Mouse (Mus musculus): ENCODE results near the gene Fbxo36. TPM values are rescaled to one million over a fixed set of nuclear protein-coding genes. Genes with fewer than 3 reads are reported as not detected.

The Fbxo36 gene
- polyA plus RNA-seq, 1 experiment from 2014 or later: 20.0 TPM

DNA sequence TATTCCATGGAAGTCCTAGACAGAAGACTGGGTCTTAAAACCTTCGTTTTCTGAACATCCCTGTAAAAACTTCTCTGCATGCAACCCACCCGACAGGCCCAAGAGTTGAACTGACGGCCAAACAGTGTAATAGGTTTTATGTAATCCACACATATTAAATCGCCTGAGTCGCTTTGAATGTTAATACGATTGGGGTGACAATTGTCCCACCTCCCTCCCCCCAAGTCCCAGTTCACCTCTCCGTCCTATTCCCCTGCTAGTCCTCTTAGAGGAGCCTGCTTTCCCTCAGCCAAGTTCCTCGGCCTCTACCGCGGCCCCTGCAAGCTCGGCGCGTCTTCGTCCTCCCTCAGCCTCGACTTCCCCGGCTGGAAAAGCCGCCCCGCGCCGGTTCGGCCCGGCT, 1.5 kb upstream of the Fbxo36 start:
- peak overlapping the region; percentile 98 for H3K9ac ChIP-seq (ENCODE audit: low read depth, low read length)
- peak; percentile 5 for ATAC-seq (ENCODE audit: low read depth)
- peak overlapping the region; percentile 68 for H3K4me2 ChIP-seq (ENCODE audit: low read depth, low read length)

DNA sequence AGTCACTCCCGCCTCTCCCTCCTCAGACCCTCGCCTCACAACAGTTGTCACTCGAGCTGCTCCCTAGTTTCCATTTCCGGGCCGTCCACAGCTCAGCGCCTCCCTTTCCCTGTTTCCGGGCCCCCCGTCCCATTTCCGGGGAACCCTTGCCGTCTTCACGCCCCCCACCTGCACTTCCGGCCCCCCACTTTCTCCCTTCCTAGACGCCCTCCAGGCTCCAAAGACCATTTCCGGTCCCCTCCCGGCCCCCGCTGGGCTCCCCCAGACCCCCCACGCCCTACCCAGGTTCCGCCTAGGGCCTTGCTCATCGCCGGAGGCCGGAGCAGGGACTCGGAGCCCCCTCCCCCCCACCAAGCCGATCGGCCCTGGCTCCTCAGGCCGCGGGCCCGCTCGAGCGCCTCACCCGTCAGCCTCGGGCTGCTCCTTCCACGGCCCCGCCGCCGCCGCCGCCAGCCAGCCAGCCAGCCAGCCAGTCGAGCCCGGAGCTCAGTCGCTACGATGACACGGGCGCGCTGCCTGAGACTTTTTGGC, 955 bp upstream of the Fbxo36 start:
- peak; percentile 60 for ATAC-seq (ENCODE audit: low read depth)
- Histone ChIP-seq H3K36me3 (ENCODE audit: control insufficient read depth, insufficient read depth, low read length) (peaks cover 7% of the 10 kb centered on the region), H3K4me1 (ENCODE audit: control insufficient read depth, insufficient read depth, low read length) (peaks cover 4% of the 10 kb centered on the region; the same call in 1 of the 2 replicates), H3K9ac (ENCODE audit: low read depth, low read length) (peak overlapping the region; percentile 98), H3K27ac (replicated peaks; ENCODE audit: low read depth, low read length) (peak overlapping the region; percentile 99), H3K4me2 (ENCODE audit: low read depth, low read length) (peak overlapping the region; percentile 68), H3K9me3 (ENCODE audit: control insufficient read depth, low read length) (no peaks in the 10 kb centered on the region), H3K4me3 (ENCODE audit: low read depth, low read length) (peak overlapping the region; percentile 96), H3K27me3 (replicated peaks; ENCODE audit: control insufficient read depth, insufficient read depth, low read length) (no peaks in the 10 kb centered on the region)
- WGBS: 0% methylated on average over 21 of the region's 44 CpGs
- DNase-seq (ENCODE audit: low spot score): peak; percentile 80

More for the DNA sequence above, 1.5 kb upstream of the Fbxo36 start:
- Histone ChIP-seq H3K27me3 (replicated peaks; ENCODE audit: control insufficient read depth, insufficient read depth, low read length) (no peaks in the 10 kb centered on the region), H3K4me3 (ENCODE audit: low read depth, low read length) (peak overlapping the region; percentile 96), H3K9me3 (ENCODE audit: control insufficient read depth, low read length) (no peaks in the 10 kb centered on the region), H3K27ac (replicated peaks; ENCODE audit: low read depth, low read length) (peak overlapping the region; percentile 99), H3K36me3 (ENCODE audit: control insufficient read depth, insufficient read depth, low read length) (peaks cover 13% of the 10 kb centered on the region), H3K4me1 (ENCODE audit: control insufficient read depth, insufficient read depth, low read length) (peaks cover 4% of the 10 kb centered on the region; the same call in 1 of the 2 replicates)
- WGBS: under 1% methylated on average over 22 of the region's 22 CpGs
- no peak for DNase-seq (ENCODE audit: low spot score)

GRCm38 (mm10) chr1:84840018-84840664, 500 bp downstream of the Fbxo36 start, which contains the start of gene Trip12:
Gene Trip12, minus strand, starts transcription at chr1:84840516.
- Histone ChIP-seq H3K9me3 (ENCODE audit: control insufficient read depth, low read length) (no peaks in the 10 kb centered on the region), H3K27me3 (replicated peaks; ENCODE audit: control insufficient read depth, insufficient read depth, low read length) (no peaks in the 10 kb centered on the region), H3K9ac (ENCODE audit: low read depth, low read length) (peak within 1 kb of the TSS; percentile 98), H3K4me2 (ENCODE audit: low read depth, low read length) (peak within 1 kb of the TSS; percentile 68), H3K36me3 (ENCODE audit: control insufficient read depth, insufficient read depth, low read length) (peaks cover 3% of the 10 kb centered on the region; the same call in 1 of the 2 replicates), H3K27ac (replicated peaks; ENCODE audit: low read depth, low read length) (peak within 1 kb of the TSS; percentile 99), H3K4me1 (ENCODE audit: control insufficient read depth, insufficient read depth, low read length) (peaks cover 4% of the 10 kb centered on the region; the same call in 1 of the 2 replicates), H3K4me3 (ENCODE audit: low read depth, low read length) (peak within 1 kb of the TSS; percentile 96)
- WGBS: 0% methylated on average over 39 of the region's 39 CpGs
- DNase-seq (ENCODE audit: low spot score): peak; percentile 58
- peak; percentile 22 for ATAC-seq (ENCODE audit: low read depth)

DNA sequence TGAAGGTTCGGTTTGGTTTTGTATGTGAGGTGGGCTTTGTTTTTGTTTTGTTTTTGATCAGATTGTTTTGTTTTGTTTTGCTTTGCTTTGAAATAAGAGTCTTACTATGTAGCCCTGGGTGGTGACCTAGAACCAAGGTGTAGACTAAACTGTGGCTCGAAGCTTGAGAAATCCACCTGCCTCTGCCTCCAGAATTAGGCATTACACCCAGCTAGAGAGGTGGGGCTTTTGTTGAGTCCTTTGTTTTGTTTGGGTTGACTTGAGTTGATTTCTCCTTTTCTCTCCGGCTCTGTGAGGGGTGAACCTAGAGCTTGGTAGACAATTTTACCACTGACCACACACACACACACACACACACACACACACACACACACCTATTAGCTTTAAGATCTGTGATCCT, 1.4 kb downstream of the Fbxo36 start:
- Histone ChIP-seq H3K27me3 (replicated peaks; ENCODE audit: control insufficient read depth, insufficient read depth, low read length) (no peaks in the 10 kb centered on the region), H3K4me2 (ENCODE audit: low read depth, low read length) (peak overlapping the region; percentile 68), H3K9me3 (ENCODE audit: control insufficient read depth, low read length) (no peaks in the 10 kb centered on the region), H3K27ac (replicated peaks; ENCODE audit: low read depth, low read length) (peak overlapping the region; percentile 99; the same call in 1 of the 2 replicates), H3K9ac (ENCODE audit: low read depth, low read length) (peak overlapping the region; percentile 98; the same call in 1 of the 2 replicates), H3K4me3 (ENCODE audit: low read depth, low read length) (peak overlapping the region; percentile 96; the same call in 1 of the 2 replicates), H3K4me1 (ENCODE audit: control insufficient read depth, insufficient read depth, low read length) (peaks cover 4% of the 10 kb centered on the region; the same call in 1 of the 2 replicates), H3K36me3 (ENCODE audit: control insufficient read depth, insufficient read depth, low read length) (peaks cover 3% of the 10 kb centered on the region; the same call in 1 of the 2 replicates)
- ATAC-seq (ENCODE audit: low read depth): no peak
- WGBS: 69% methylated on average over 3 of the region's 3 CpGs
- no peak for DNase-seq (ENCODE audit: low spot score)

DNA sequence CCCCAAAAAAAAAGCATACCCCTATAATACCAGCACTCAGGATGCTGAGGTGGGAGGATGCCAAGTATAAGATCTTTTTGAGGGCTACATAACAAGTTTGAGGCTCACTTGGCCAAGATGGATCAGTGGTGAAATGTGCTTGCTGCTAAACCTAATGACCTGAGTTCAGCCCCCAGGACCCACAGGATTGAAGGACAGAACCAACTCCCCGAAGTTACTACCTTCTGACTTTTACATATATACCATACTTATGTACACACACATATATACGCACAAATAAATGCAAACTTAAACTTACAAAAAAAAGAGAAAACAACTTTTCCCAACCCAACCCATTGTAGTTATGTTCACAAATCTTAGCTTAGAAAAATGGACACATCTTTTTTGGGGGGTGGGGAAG, 3.7 kb downstream of the Fbxo36 start:
- WGBS: 97% methylated on average over 2 of the region's 2 CpGs

GRCm38 (mm10) chr1:84847698-84848097, 8.1 kb downstream of the Fbxo36 start:
- ATAC-seq (ENCODE audit: low read depth): no peak

More for the DNA sequence above, 3.7 kb downstream of the Fbxo36 start:
- no peaks in the 10 kb centered on the region for H3K27me3 ChIP-seq (replicated peaks; ENCODE audit: control insufficient read depth, insufficient read depth, low read length)
- H3K27ac ChIP-seq (replicated peaks; ENCODE audit: low read depth, low read length): no peak overlapping the region
- H3K36me3 ChIP-seq (ENCODE audit: control insufficient read depth, insufficient read depth, low read length): peaks cover 11% of the 10 kb centered on the region; the same call in 1 of the 2 replicates
- DNase-seq (ENCODE audit: low spot score): no peak
- no peaks in the 10 kb centered on the region for H3K9me3 ChIP-seq (ENCODE audit: control insufficient read depth, low read length)
- H3K4me2 ChIP-seq (ENCODE audit: low read depth, low read length): no peak overlapping the region
- no peak overlapping the region for H3K9ac ChIP-seq (ENCODE audit: low read depth, low read length)
- no peak for ATAC-seq (ENCODE audit: low read depth)
- H3K4me1 ChIP-seq (ENCODE audit: control insufficient read depth, insufficient read depth, low read length): no peaks in the 10 kb centered on the region
- H3K4me3 ChIP-seq (ENCODE audit: low read depth, low read length): no peak overlapping the region

GRCm38 (mm10) chr1:84848335-84848734, 8.7 kb downstream of the Fbxo36 start:
- no peak overlapping the region for H3K4me2 ChIP-seq (ENCODE audit: low read depth, low read length)
- H3K9ac ChIP-seq (ENCODE audit: low read depth, low read length): no peak overlapping the region
- H3K9me3 ChIP-seq (ENCODE audit: control insufficient read depth, low read length): no peaks in the 10 kb centered on the region
- H3K4me3 ChIP-seq (ENCODE audit: low read depth, low read length): no peak overlapping the region
- H3K27ac ChIP-seq (replicated peaks; ENCODE audit: low read depth, low read length): no peak overlapping the region
- ATAC-seq (ENCODE audit: low read depth) (no peak), DNase-seq (ENCODE audit: low spot score) (no peak)
- no peaks in the 10 kb centered on the region for H3K4me1 ChIP-seq (ENCODE audit: control insufficient read depth, insufficient read depth, low read length)
- H3K36me3 ChIP-seq (ENCODE audit: control insufficient read depth, insufficient read depth, low read length): 0 out of 2 replicates have a peak, but pooled peaks cover 15% of the 10 kb centered on the region
- H3K27me3 ChIP-seq (replicated peaks; ENCODE audit: control insufficient read depth, insufficient read depth, low read length): no peaks in the 10 kb centered on the region
- WGBS: 94% methylated on average over 3 of the region's 3 CpGs

More at GRCm38 (mm10) chr1:84847698-84848097, 8.1 kb downstream of the Fbxo36 start:
- no peak for DNase-seq (ENCODE audit: low spot score)
- Histone ChIP-seq H3K4me2 (ENCODE audit: low read depth, low read length) (no peak overlapping the region), H3K36me3 (ENCODE audit: control insufficient read depth, insufficient read depth, low read length) (peaks cover 18% of the 10 kb centered on the region; the same call in 1 of the 2 replicates), H3K9ac (ENCODE audit: low read depth, low read length) (no peak overlapping the region), H3K27me3 (replicated peaks; ENCODE audit: control insufficient read depth, insufficient read depth, low read length) (no peaks in the 10 kb centered on the region), H3K4me1 (ENCODE audit: control insufficient read depth, insufficient read depth, low read length) (no peaks in the 10 kb centered on the region), H3K4me3 (ENCODE audit: low read depth, low read length) (no peak overlapping the region), H3K9me3 (ENCODE audit: control insufficient read depth, low read length) (no peaks in the 10 kb centered on the region), H3K27ac (replicated peaks; ENCODE audit: low read depth, low read length) (no peak overlapping the region)
- WGBS: 86% methylated on average over 7 of the region's 7 CpGs

GRCm38 (mm10) chr1:84848801-84849455, 9.3 kb downstream of the Fbxo36 start:
- Histone ChIP-seq H3K4me2 (ENCODE audit: low read depth, low read length) (no peak overlapping the region), H3K27me3 (replicated peaks; ENCODE audit: control insufficient read depth, insufficient read depth, low read length) (no peaks in the 10 kb centered on the region), H3K4me3 (ENCODE audit: low read depth, low read length) (no peak overlapping the region), H3K9ac (ENCODE audit: low read depth, low read length) (no peak overlapping the region), H3K4me1 (ENCODE audit: control insufficient read depth, insufficient read depth, low read length) (no peaks in the 10 kb centered on the region), H3K9me3 (ENCODE audit: control insufficient read depth, low read length) (no peaks in the 10 kb centered on the region), H3K36me3 (ENCODE audit: control insufficient read depth, insufficient read depth, low read length) (0 out of 2 replicates have a peak, but pooled peaks cover 15% of the 10 kb centered on the region), H3K27ac (replicated peaks; ENCODE audit: low read depth, low read length) (no peak overlapping the region)
- DNase-seq (ENCODE audit: low spot score): no peak
- no peak for ATAC-seq (ENCODE audit: low read depth)
- 95% methylated on average over 6 of the region's 6 CpGs for WGBS
